Mouse (Mus musculus) megakaryocyte, embryonic 14.5 days (primary cell): Measurements from ENCODE around the gene Hyal5. TPM values are rescaled to one million over a fixed set of nuclear protein-coding genes. Genes with fewer than 3 reads are reported as not detected.
A peak's percentile ranks its signal among the peaks of the same experiment; 100 is the strongest.

Experiments used
- H3K27me3 ChIP-seq: replicated peaks from 2 replicates; pipeline ENCODE3; 2012; ENCODE audit warnings: inconsistent platforms
- H3K36me3 ChIP-seq: replicated peaks from 2 replicates; pipeline ENCODE3; 2012; ENCODE audit warnings: low read length, inconsistent platforms, mixed read lengths
- H3K4me1 ChIP-seq: 2 replicates; pipeline ENCODE4 v1.6.1; 2012; ENCODE audit warnings: inconsistent platforms
- H3K4me3 ChIP-seq: replicated peaks from 2 replicates; pipeline ENCODE3; 2012; ENCODE audit warnings: moderate library complexity, mild to moderate bottlenecking, inconsistent platforms
- H3K9me3 ChIP-seq: 2 replicates; pipeline ENCODE4 v1.6.1; 2012; ENCODE audit warnings: inconsistent platforms
- FLI1 ChIP-seq: IDR thresholded peaks from 2 replicates; pipeline ENCODE4 v1.6.1; 2012; ENCODE audit warnings: low read length, inconsistent platforms, mixed read lengths
- GATA1 ChIP-seq: IDR thresholded peaks from 3 replicates; pipeline ENCODE4 v1.6.1; 2012; ENCODE audit warnings: mixed read lengths, low read length, inconsistent platforms, borderline replicate concordance
- polyA plus RNA-seq: library from polyadenylated mRNA; stranded (reverse); fragments of >175 nt; gene quantifications from 2 replicates; pipeline ENCODE4 v1.2.3, GENCODE M21; 2012; ENCODE audit warnings: low replicate concordance; ENCODE audit not compliant: insufficient read depth

Hyal5 gene
- polyA plus RNA-seq = not detected in 2 replicates

DNA sequence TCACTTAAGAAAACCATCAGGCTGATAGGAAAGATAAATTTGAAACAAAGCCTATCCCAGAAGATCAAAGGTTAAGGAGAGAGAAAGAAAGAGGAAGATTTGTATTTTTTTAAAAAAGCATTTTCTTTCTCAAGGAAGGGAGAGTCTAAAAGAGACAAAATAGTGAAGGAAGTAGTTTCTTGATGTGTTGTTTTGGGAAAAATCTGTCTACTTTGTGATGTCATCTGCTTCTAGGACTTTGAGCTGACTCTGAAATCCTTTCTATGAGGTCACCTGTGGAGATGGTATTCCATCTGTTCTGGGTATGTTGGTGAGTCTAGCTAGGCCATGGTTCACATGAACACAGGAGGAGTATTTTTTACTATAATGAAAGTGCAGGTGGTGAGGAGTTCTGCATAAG is at the start of gene Hyal5:
Gene Hyal5, plus strand, starts transcription at position 301 of the 400 bp plus-strand sequence.
- no peaks in the 10 kb centered on the region for H3K36me3 ChIP-seq
- H3K4me3 ChIP-seq = no peak within 1 kb of the TSS
- no peaks in the 10 kb centered on the region for H3K27me3 ChIP-seq
- no peak for TF ChIP-seq FLI1
- no peak for TF ChIP-seq GATA1
- no peaks in the 10 kb centered on the region for H3K4me1 ChIP-seq
- no peaks in the 10 kb centered on the region for H3K9me3 ChIP-seq

DNA sequence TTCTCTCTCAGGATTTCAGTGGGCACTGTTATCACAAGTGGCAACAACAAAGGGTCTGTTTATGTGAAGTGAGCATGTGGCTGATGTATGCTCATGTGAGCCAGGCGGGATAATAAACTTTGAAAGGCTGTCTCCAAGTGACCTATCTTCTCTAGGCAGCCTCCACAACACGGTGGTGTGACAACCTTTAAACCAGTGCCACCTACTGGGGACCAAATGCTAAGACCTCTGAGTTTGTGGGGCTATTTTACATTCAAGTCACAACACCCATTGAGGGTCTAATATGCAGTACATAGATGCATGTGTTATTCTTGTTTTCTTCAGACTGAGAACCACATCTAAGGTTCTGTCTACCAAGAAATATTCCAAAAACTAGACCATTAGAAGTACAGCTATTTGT is 35.7 kb upstream of the Hyal5 start:
- H3K9me3 ChIP-seq = peaks cover 10% of the 10 kb centered on the region
- no peaks in the 10 kb centered on the region for H3K27me3 ChIP-seq
- no peaks in the 10 kb centered on the region for H3K4me1 ChIP-seq
- no peaks in the 10 kb centered on the region for H3K36me3 ChIP-seq
- no peak overlapping the region for H3K4me3 ChIP-seq
- no peak for TF ChIP-seq FLI1
- no peak for TF ChIP-seq GATA1

DNA sequence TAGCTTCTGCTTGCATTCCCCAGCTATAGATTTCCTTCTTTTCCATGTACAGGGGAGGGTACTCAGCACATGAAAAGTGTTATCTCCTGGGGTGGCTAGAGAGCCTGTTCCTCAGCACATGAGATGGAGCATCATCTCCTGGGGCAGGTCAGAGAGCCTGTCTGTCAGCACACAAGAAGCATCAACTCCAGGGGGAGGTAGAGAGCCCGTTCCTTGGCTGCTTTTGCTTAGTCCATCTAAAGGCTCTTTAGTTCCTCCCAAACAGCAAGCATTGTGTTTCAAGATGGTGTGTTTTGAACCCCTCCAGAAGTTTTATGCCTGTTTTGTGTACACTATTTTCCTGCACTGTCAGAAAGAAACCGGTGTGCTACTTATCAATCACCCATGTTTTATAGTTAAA is 2.5 kb downstream of the Hyal5 start:
- Histone ChIP-seq H3K27me3 (no peaks in the 10 kb centered on the region), H3K4me1 (no peaks in the 10 kb centered on the region), H3K4me3 (no peak overlapping the region), H3K36me3 (no peaks in the 10 kb centered on the region), H3K9me3 (no peaks in the 10 kb centered on the region)
- no peak for TF ChIP-seq GATA1
- no peak for TF ChIP-seq FLI1

DNA sequence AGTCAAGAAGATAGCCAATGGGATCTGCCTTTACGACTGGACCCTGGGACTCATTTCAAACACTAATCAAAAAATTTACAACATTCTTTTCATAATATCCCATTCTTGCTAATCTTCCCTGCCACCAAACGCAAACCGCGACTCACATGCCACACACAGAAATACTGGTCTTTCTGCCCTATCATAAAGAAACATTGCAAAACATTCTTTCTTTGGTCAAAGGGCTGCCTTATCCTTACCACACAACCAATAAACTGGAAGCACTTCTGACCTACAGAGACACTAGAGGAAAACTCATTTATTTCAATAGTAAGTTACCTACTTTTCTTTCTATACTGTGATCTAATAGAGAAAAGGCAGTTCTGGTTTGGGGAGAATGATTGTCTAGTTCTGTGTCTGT is 5.9 kb downstream of the Hyal5 start:
- Histone ChIP-seq H3K27me3 (no peaks in the 10 kb centered on the region), H3K9me3 (no peaks in the 10 kb centered on the region), H3K36me3 (no peaks in the 10 kb centered on the region), H3K4me3 (no peak overlapping the region), H3K4me1 (no peaks in the 10 kb centered on the region)
- TF ChIP-seq GATA1 = no peak

DNA sequence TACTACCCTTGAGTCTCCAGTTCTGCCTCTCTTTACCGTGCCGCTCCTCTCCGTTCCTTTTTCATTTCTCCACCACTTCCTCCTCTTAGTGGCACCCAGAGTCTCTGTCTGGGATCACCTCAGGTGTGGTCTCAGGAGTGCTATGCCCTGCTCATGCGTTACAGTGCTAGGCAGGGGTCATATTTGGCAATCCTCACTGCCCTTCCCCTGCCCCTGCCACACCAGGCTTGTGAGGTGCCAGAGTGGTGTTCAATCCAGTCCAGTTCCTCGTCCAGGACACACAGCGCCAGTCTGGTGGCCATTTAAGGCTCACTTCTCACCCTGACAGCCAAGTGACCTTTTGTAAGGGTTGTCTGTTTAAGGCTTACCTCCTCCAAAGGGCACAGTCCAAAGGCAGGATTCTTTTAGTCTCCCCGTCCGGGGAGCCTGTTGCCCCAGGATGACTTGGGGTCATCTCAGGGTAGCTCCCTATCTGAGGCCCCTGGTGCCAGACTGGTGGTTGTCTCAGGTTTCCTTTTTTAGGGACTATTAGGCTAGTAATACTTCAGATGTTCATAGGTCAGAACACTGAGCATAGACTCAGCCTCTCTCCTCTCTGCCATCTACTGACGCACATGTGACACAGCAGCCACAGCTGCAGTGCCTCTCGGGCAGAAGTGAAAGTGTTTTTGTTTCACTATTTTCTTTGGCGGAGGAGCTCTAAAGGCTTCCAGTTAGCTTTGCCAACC is 36.5 kb downstream of the Hyal5 start:
- peaks cover 16% of the 10 kb centered on the region for H3K4me1 ChIP-seq
- H3K9me3 ChIP-seq = no peaks in the 10 kb centered on the region
- H3K4me3 ChIP-seq = peak overlapping the region; percentile 90
- TF ChIP-seq FLI1 (no peak), GATA1 (no peak)
- H3K27me3 ChIP-seq = no peaks in the 10 kb centered on the region
- no peaks in the 10 kb centered on the region for H3K36me3 ChIP-seq

DNA sequence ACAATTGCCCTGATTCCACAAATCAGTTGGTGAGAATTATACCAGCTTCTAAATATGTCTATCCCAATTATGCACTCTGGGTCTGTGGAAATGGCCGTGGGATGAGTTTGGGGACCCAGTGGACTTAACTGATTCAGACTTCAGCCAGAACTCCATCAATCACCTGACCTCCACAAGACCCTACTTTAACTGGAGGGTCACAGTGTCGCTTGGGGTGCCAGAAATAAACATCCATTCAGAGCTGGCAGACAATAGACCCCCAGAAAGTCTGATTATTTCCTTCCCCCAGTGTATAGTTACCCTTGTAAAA is 37.0 kb downstream of the Hyal5 start:
- Histone ChIP-seq H3K36me3 (no peaks in the 10 kb centered on the region), H3K4me3 (peak overlapping the region; percentile 90), H3K27me3 (no peaks in the 10 kb centered on the region), H3K4me1 (peaks cover 16% of the 10 kb centered on the region), H3K9me3 (no peaks in the 10 kb centered on the region)
- no peak for TF ChIP-seq FLI1
- no peak for TF ChIP-seq GATA1

DNA sequence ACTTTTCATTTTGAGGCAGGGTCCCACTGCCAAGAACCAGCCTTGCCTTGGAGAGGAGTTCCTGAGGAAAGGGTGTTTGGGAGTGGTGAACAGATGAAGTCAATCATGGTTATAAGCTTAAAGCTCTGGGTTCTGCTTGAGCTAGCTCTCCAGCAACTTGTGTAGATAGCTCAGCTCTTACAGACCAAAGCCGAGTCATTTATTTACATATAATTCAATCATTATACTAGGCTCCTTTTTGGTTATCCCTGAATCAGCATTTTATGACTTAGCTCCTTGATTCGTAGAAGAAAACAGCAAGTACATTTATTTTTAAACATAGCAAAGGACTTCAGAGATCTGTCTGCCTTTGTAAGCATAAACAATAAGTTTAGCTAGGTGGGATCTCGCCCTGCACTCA is 47.3 kb downstream of the Hyal5 start:
- H3K36me3 ChIP-seq = no peaks in the 10 kb centered on the region
- H3K9me3 ChIP-seq = no peaks in the 10 kb centered on the region
- TF ChIP-seq FLI1 (no peak), GATA1 (no peak)
- H3K27me3 ChIP-seq = no peaks in the 10 kb centered on the region
- no peaks in the 10 kb centered on the region for H3K4me1 ChIP-seq
- H3K4me3 ChIP-seq = no peak overlapping the region

DNA sequence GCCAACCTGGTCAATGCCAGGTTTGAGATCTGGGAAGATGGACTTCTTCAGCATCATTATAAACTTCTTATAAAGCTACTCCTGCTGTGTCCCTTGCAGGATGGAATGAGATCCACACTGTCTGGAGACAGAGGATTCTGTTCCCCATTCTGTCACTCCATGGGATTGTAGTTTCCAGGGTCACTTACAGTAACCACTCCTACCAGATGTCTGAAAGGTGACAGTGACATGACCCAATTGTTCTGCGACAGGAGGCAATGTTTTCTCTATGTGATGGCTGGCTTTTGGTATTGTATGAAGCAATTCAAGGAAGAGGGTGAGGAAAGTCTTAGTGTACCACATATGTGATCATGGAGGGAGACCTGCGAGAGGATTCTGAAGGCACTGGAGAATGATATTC is 50.0 kb downstream of the Hyal5 start:
- no peaks in the 10 kb centered on the region for H3K36me3 ChIP-seq
- TF ChIP-seq FLI1 (no peak), GATA1 (no peak)
- H3K27me3 ChIP-seq = no peaks in the 10 kb centered on the region
- H3K4me3 ChIP-seq = no peak overlapping the region
- H3K9me3 ChIP-seq = no peaks in the 10 kb centered on the region; the same call in 1 of the 2 replicates
- no peaks in the 10 kb centered on the region for H3K4me1 ChIP-seq

DNA sequence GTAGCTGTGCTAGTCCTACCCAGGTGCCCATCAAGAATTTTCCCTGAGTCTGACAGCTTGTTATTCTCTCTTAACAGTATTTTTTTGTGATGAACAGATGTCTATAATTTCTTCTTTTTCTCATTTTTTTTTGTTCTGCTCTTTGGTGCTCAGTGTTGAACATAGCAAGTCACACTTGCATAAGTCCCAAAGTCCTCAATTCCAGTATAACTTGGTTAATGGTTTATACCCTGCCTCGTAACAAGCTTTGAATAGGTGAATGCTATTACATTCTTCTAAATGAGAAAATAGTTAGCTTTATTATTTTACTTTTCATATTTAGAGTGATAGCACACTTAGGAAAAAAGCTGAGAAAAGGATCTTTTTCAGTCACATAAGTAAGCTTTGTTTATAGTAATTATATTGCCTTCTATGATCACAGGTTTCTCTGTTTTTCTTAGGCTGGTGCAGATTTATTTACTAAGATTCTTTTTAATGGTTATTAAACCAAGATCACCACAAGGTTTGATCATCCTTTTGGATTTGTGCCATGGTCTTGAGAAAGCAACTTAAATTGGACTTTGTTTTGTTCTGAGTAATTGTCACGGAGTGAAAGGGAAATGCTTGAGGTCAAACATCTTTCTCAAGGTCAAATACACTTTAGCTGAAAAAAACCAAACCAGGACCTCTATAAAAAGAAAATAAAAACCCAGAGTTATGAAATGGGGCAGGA is 52.4 kb downstream of the Hyal5 start:
- TF ChIP-seq GATA1 (no peak), FLI1 (no peak)
- Histone ChIP-seq H3K27me3 (no peaks in the 10 kb centered on the region), H3K4me3 (no peak overlapping the region)

DNA sequence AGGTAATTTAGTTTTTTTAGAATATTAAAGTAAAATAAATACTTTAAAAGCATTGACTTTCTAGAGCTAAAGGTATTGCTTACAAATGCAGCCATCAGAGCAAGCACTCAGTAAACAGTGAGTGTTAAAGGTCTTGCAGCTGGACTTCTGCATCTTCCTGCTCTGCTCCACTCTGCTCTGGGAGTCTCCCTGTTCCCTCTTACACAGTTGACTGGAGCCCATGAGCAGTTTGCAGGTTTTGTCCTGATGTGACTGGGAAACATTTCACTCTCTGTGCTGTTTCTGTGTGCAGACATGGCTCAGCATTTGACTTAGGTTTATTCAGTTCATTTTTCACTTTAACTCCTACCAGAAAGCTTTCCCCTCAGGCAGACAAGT is 52.9 kb downstream of the Hyal5 start:
- Histone ChIP-seq H3K27me3 (no peaks in the 10 kb centered on the region), H3K36me3 (no peaks in the 10 kb centered on the region), H3K9me3 (no peaks in the 10 kb centered on the region; the same call in 1 of the 2 replicates), H3K4me1 (no peaks in the 10 kb centered on the region), H3K4me3 (no peak overlapping the region)
- TF ChIP-seq FLI1 = no peak
- no peak for TF ChIP-seq GATA1

More for the DNA sequence above, 52.4 kb downstream of the Hyal5 start:
- H3K36me3 ChIP-seq = no peaks in the 10 kb centered on the region
- no peaks in the 10 kb centered on the region for H3K4me1 ChIP-seq
- H3K9me3 ChIP-seq = no peaks in the 10 kb centered on the region; the same call in 1 of the 2 replicates

DNA sequence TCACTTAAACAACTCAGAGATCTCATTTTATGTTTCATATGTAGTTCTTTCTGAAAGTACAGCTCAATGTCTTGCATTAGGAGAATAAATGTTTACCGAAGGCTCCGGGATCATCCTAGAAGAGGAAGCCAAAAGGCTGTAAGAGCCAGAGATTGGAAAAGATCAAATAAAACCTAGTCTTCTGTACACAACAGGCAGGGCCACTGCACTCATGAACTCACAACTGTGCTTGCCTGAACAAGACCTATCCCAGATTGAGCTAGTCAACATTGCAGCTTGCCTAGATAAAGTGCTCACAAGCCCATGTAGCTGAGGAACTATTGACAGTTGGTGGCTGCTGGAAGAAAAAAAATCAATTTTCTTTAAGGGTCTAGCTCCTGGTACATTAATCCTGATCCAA is 55.8 kb downstream of the Hyal5 start:
- Histone ChIP-seq H3K36me3 (no peaks in the 10 kb centered on the region), H3K4me3 (no peak overlapping the region), H3K9me3 (no peaks in the 10 kb centered on the region; the same call in 1 of the 2 replicates), H3K4me1 (no peaks in the 10 kb centered on the region), H3K27me3 (no peaks in the 10 kb centered on the region)
- no peak for TF ChIP-seq FLI1
- TF ChIP-seq GATA1 = no peak
